ENCODE assay signal across 9 mouse cellular contexts in the genomic region with DNA sequence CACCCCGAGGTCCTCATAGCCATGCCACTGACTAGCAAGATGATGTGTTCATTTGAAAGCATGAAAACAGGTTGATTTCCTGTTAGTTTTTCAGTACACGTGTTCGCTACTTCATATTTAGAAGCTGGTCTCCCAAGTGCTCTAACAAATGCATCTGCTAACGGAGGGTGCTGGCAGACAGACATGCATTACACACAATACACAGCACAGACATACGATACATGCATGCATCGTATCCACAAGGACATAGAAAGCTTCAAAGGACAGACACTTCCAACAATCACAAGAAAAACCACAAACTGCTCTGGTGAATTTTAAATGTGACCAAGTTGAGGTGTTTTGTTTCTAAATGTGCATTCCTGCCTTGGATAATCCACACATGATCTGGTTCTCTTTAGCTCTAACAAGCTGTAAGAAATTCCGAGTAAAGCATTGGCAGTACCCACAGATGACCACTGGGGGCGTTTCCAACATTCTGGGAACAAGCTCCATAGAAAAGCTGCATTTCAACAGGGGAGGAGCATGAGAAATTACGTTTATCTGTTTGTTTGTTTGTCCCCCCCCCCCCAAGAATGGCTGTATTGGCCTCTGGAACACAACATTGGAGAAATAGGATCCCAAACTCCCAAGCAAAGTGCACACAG. TPM values are rescaled to one million over a fixed set of nuclear protein-coding genes. Genes with fewer than 3 reads are reported as not detected.
DNase-seq lines count a peak whose midpoint lies in the region; ATAC-seq lines count a peak whose summit lies in the region.
"Had no signal": no experiment of that assay in that cellular context is flagged by ENCODE, and none has a peak within 500 bp of the region (broad histone marks: within the 10 kb centered on the region; RNA-seq: fewer than 3 reads in every experiment).

No protein-coding gene starts in this region.

- no peak overlapping the region for H3K4me2 ChIP-seq in forebrain, embryonic 11.5 days (ENCODE audit: low read depth, low read length, severe bottlenecking)
- H3K4me2 ChIP-seq: hindbrain, embryonic 15.5 days had no signal

- H3K4me3 ChIP-seq in forebrain, embryonic 11.5 days (ENCODE audit: low read depth, low read length): no peak overlapping the region
- H3K4me3 ChIP-seq: hindbrain, embryonic 15.5 days had no signal

- WGBS in forebrain, embryonic 11.5 days: 64% methylated on average over 9 of the region's 9 CpGs

- H3K9me3 ChIP-seq in forebrain, embryonic 11.5 days (ENCODE audit: control insufficient read depth, low read length): no peaks in the 10 kb centered on the region
- H3K9me3 ChIP-seq: hindbrain, embryonic 15.5 days had no signal

- no peak for ATAC-seq in forebrain, embryonic 11.5 days (replicated peaks; ENCODE audit: low FRiP score)

- DNase-seq in adrenal gland, adult (ENCODE audit: inconsistent age in 2 of 2, low spot score in 1 of 2): peak; percentile 27 to 74
- DNase-seq in adrenal gland, adult 8-10 months: no peak
- DNase-seq in urinary bladder, postnatal 36 days (ENCODE audit: low spot score in 2 of 2): peak; percentile 6
- no peak for DNase-seq in urinary bladder, postnatal 4 days (ENCODE audit: low spot score in 2 of 2)
- peak; percentile 74 for DNase-seq in forebrain, embryonic 11.5 days (ENCODE audit: low spot score)
- peak; percentile 46 to 67 for DNase-seq in kidney, postnatal 25 days
- peak; percentile 49 for DNase-seq in lung, postnatal 14 days
- peak; percentile 78 for DNase-seq in right cerebral cortex, postnatal 4 days

- no peaks in the 10 kb centered on the region for H3K27me3 ChIP-seq in forebrain, embryonic 11.5 days (ENCODE audit: control insufficient read depth, insufficient read depth, low read length)
- H3K27me3 ChIP-seq: hindbrain, embryonic 15.5 days had no signal

- no peak overlapping the region for H3K9ac ChIP-seq in forebrain, embryonic 11.5 days (ENCODE audit: low read length)
- H3K9ac ChIP-seq: hindbrain, embryonic 15.5 days had no signal

- H3K4me1 ChIP-seq in forebrain, embryonic 11.5 days (replicated peaks; ENCODE audit: control insufficient read depth, insufficient read depth, low read length): no peaks in the 10 kb centered on the region
- H3K4me1 ChIP-seq: hindbrain, embryonic 15.5 days had no signal

- no peak overlapping the region for H3K27ac ChIP-seq in forebrain, embryonic 11.5 days (ENCODE audit: low read depth, low read length)
- H3K27ac ChIP-seq: hindbrain, embryonic 15.5 days had no signal

- H3K36me3 ChIP-seq in forebrain, embryonic 11.5 days (ENCODE audit: control insufficient read depth, insufficient read depth, low read length): no peaks in the 10 kb centered on the region
- H3K36me3 ChIP-seq: hindbrain, embryonic 15.5 days had no signal

RNA-seq across cellular contexts. Expression of gene Ckmt2, which starts 5.3 kb away (rescaled TPM):
- total RNA-seq in adrenal gland, adult 8-10 months (2022): not detected
- polyA plus RNA-seq in forebrain, embryonic 11.5 days (2014; fragmentation: Nextera tagmentation; extraction: Ambion mirVana): not detected in 2 replicates
- polyA plus RNA-seq: hindbrain, embryonic 15.5 days had no signal

Comparison
In these comparisons a context has a peak if more than half of its experiments do, and no peak if none do; other contexts are left out.
1. DNase-seq: peak in adrenal gland, adult (2 of 2), urinary bladder, postnatal 36 days (2 of 2), forebrain, embryonic 11.5 days (single experiment), kidney, postnatal 25 days (2 of 2), lung, postnatal 14 days (single experiment) and right cerebral cortex, postnatal 4 days (single experiment); none in adrenal gland, adult 8-10 months (single experiment) and urinary bladder, postnatal 4 days (0 of 2).